Mouse (Mus musculus): ENCODE data around the gene Erg. TPM values are rescaled to one million over a fixed set of nuclear protein-coding genes. Genes with fewer than 3 reads are reported as not detected.

Erg gene
- polyA plus RNA-seq, 1 experiment from 2014 or later, result 1.4 TPM

- no peak overlapping the region for H3K4me3 ChIP-seq (ENCODE audit: low read depth, low read length)
- no peaks in the 10 kb centered on the region for H3K36me3 ChIP-seq (ENCODE audit: control insufficient read depth, insufficient read depth, low read length)
- H3K4me1 ChIP-seq (ENCODE audit: control insufficient read depth, insufficient read depth, low read length), result no peaks in the 10 kb centered on the region
- no peaks in the 10 kb centered on the region for H3K9me3 ChIP-seq (replicated peaks; ENCODE audit: control insufficient read depth, low read length, poor library complexity, severe bottlenecking)
- no peak overlapping the region for H3K27ac ChIP-seq (ENCODE audit: low read length)
- no peaks in the 10 kb centered on the region for H3K27me3 ChIP-seq (ENCODE audit: control insufficient read depth, insufficient read depth, low read depth, low read length)
- ATAC-seq, result no peak
- no peak overlapping the region for H3K4me2 ChIP-seq (ENCODE audit: low read length)
- H3K9ac ChIP-seq (ENCODE audit: low read depth, low read length), result no peak overlapping the region
- 89% methylated on average over 20 of the region's 20 CpGs for WGBS
These were observed 25.8 kb upstream of the Erg start for GRCm38 (mm10) chr16:95611982-95612746.

- Histone ChIP-seq H3K27ac (ENCODE audit: low read length) (no peak overlapping the region), H3K4me3 (ENCODE audit: low read depth, low read length) (no peak overlapping the region), H3K27me3 (ENCODE audit: control insufficient read depth, insufficient read depth, low read depth, low read length) (no peaks in the 10 kb centered on the region), H3K9ac (ENCODE audit: low read depth, low read length) (no peak overlapping the region), H3K4me2 (ENCODE audit: low read length) (no peak overlapping the region), H3K36me3 (ENCODE audit: control insufficient read depth, insufficient read depth, low read length) (no peaks in the 10 kb centered on the region), H3K9me3 (replicated peaks; ENCODE audit: control insufficient read depth, low read length, poor library complexity, severe bottlenecking) (no peaks in the 10 kb centered on the region), H3K4me1 (ENCODE audit: control insufficient read depth, insufficient read depth, low read length) (no peaks in the 10 kb centered on the region)
- 81% methylated on average over 7 of the region's 7 CpGs for WGBS
- ATAC-seq, result no peak
These were observed 22.2 kb upstream of the Erg start for GRCm38 (mm10) chr16:95608624-95609023.

DNA sequence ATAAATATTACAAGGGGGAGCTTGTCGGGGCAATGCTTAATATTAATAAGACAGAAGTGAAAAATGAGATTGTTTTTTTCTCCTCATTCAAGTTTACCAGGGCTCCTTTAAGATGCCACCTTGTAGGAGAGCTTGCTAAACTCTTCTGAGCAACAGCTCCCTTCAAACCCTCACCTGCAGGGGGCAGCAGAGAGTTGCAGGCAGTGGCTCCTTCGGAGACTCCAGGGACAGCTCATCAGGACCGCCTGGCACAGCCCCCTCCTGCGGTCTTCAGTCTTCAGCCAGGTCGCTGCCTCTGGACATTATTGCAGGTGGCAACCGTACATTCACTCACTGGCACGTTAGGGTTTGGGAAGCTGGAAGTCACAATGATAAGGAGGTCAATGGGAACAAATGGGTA lies 18.9 kb upstream of the Erg start:
- WGBS, result 31% methylated on average over 7 of the region's 7 CpGs
- H3K4me3 ChIP-seq (ENCODE audit: low read depth, low read length), result no peak overlapping the region
- no peaks in the 10 kb centered on the region for H3K4me1 ChIP-seq (ENCODE audit: control insufficient read depth, insufficient read depth, low read length)
- no peaks in the 10 kb centered on the region for H3K27me3 ChIP-seq (ENCODE audit: control insufficient read depth, insufficient read depth, low read depth, low read length)
- H3K27ac ChIP-seq (ENCODE audit: low read length), result no peak overlapping the region
- H3K36me3 ChIP-seq (ENCODE audit: control insufficient read depth, insufficient read depth, low read length), result no peaks in the 10 kb centered on the region
- no peaks in the 10 kb centered on the region for H3K9me3 ChIP-seq (replicated peaks; ENCODE audit: control insufficient read depth, low read length, poor library complexity, severe bottlenecking)
- ATAC-seq, result no peak
- H3K9ac ChIP-seq (ENCODE audit: low read depth, low read length), result no peak overlapping the region
- H3K4me2 ChIP-seq (ENCODE audit: low read length), result no peak overlapping the region

GRCm38 (mm10) chr16:95602504-95602903 lies 16.1 kb upstream of the Erg start:
- H3K4me2 ChIP-seq (ENCODE audit: low read length), result no peak overlapping the region
- H3K9ac ChIP-seq (ENCODE audit: low read depth, low read length), result no peak overlapping the region
- no peaks in the 10 kb centered on the region for H3K36me3 ChIP-seq (ENCODE audit: control insufficient read depth, insufficient read depth, low read length)
- H3K4me3 ChIP-seq (ENCODE audit: low read depth, low read length), result no peak overlapping the region
- ATAC-seq, result no peak
- no peaks in the 10 kb centered on the region for H3K27me3 ChIP-seq (ENCODE audit: control insufficient read depth, insufficient read depth, low read depth, low read length)
- H3K27ac ChIP-seq (ENCODE audit: low read length), result no peak overlapping the region
- WGBS, result 32% methylated on average over 5 of the region's 5 CpGs
- H3K4me1 ChIP-seq (ENCODE audit: control insufficient read depth, insufficient read depth, low read length), result no peaks in the 10 kb centered on the region
- no peaks in the 10 kb centered on the region for H3K9me3 ChIP-seq (replicated peaks; ENCODE audit: control insufficient read depth, low read length, poor library complexity, severe bottlenecking)

- Histone ChIP-seq H3K27me3 (ENCODE audit: control insufficient read depth, insufficient read depth, low read depth, low read length) (no peaks in the 10 kb centered on the region), H3K4me1 (ENCODE audit: control insufficient read depth, insufficient read depth, low read length) (no peaks in the 10 kb centered on the region), H3K27ac (ENCODE audit: low read length) (no peak overlapping the region), H3K4me3 (ENCODE audit: low read depth, low read length) (no peak overlapping the region), H3K36me3 (ENCODE audit: control insufficient read depth, insufficient read depth, low read length) (no peaks in the 10 kb centered on the region), H3K9ac (ENCODE audit: low read depth, low read length) (no peak overlapping the region), H3K9me3 (replicated peaks; ENCODE audit: control insufficient read depth, low read length, poor library complexity, severe bottlenecking) (no peaks in the 10 kb centered on the region), H3K4me2 (ENCODE audit: low read length) (no peak overlapping the region)
- 20% methylated on average over 4 of the region's 4 CpGs for WGBS
- ATAC-seq, result no peak
These were observed 15.4 kb upstream of the Erg start for GRCm38 (mm10) chr16:95601807-95602206.

- H3K27me3 ChIP-seq (ENCODE audit: control insufficient read depth, insufficient read depth, low read depth, low read length), result no peaks in the 10 kb centered on the region
- 87% methylated on average over 4 of the region's 4 CpGs for WGBS
- no peak overlapping the region for H3K9ac ChIP-seq (ENCODE audit: low read depth, low read length)
- no peaks in the 10 kb centered on the region for H3K36me3 ChIP-seq (ENCODE audit: control insufficient read depth, insufficient read depth, low read length)
- no peak overlapping the region for H3K4me3 ChIP-seq (ENCODE audit: low read depth, low read length)
- H3K4me2 ChIP-seq (ENCODE audit: low read length), result no peak overlapping the region
- no peak for ATAC-seq
- H3K9me3 ChIP-seq (replicated peaks; ENCODE audit: control insufficient read depth, low read length, poor library complexity, severe bottlenecking), result no peaks in the 10 kb centered on the region
- no peak overlapping the region for H3K27ac ChIP-seq (ENCODE audit: low read length)
- no peaks in the 10 kb centered on the region for H3K4me1 ChIP-seq (ENCODE audit: control insufficient read depth, insufficient read depth, low read length)
These were observed 14.8 kb upstream of the Erg start for GRCm38 (mm10) chr16:95601219-95601580.

DNA sequence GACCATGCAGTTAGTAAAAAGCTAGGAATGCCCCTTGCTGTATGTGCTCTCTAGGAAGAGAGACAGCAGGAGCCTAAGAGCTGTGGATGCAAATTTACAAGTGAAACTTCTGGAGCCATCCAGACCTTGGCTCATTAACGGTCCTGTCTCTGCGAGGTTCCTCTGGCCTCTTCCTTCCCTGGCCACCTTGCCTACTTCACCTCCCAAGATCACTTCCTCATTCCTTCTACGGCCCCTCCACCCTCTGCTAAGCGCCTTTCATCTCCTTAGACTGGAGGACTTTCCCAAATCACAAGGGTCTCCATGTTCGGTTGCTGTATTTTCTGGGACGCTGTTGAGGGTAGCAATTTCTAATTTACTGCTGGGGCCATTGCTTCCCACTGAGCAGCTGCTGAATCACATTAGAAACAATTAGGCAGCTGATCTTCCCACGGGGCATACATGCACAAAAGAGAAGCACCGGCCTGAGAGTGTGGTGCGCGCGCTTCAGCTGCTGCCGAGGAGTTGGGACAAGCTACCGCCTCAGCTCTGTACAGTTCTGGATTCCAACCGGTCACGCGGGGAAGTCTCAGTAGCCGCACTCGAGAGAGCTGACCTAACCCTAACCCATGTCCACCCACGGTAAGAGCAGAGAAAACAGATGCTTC lies 14.3 kb upstream of the Erg start:
- Histone ChIP-seq H3K27ac (ENCODE audit: low read length) (no peak overlapping the region), H3K4me2 (ENCODE audit: low read length) (no peak overlapping the region), H3K27me3 (ENCODE audit: control insufficient read depth, insufficient read depth, low read depth, low read length) (no peaks in the 10 kb centered on the region), H3K4me3 (ENCODE audit: low read depth, low read length) (no peak overlapping the region), H3K4me1 (ENCODE audit: control insufficient read depth, insufficient read depth, low read length) (no peaks in the 10 kb centered on the region), H3K9ac (ENCODE audit: low read depth, low read length) (no peak overlapping the region), H3K9me3 (replicated peaks; ENCODE audit: control insufficient read depth, low read length, poor library complexity, severe bottlenecking) (no peaks in the 10 kb centered on the region), H3K36me3 (ENCODE audit: control insufficient read depth, insufficient read depth, low read length) (no peaks in the 10 kb centered on the region)
- WGBS, result 60% methylated on average over 19 of the region's 19 CpGs
- ATAC-seq, result no peak

GRCm38 (mm10) chr16:95598930-95599329 lies 12.5 kb upstream of the Erg start:
- no peak for ATAC-seq
- Histone ChIP-seq H3K27me3 (ENCODE audit: control insufficient read depth, insufficient read depth, low read depth, low read length) (no peaks in the 10 kb centered on the region), H3K27ac (ENCODE audit: low read length) (no peak overlapping the region), H3K9ac (ENCODE audit: low read depth, low read length) (no peak overlapping the region), H3K36me3 (ENCODE audit: control insufficient read depth, insufficient read depth, low read length) (no peaks in the 10 kb centered on the region), H3K4me2 (ENCODE audit: low read length) (no peak overlapping the region), H3K9me3 (replicated peaks; ENCODE audit: control insufficient read depth, low read length, poor library complexity, severe bottlenecking) (no peaks in the 10 kb centered on the region), H3K4me1 (ENCODE audit: control insufficient read depth, insufficient read depth, low read length) (no peaks in the 10 kb centered on the region), H3K4me3 (ENCODE audit: low read depth, low read length) (no peak overlapping the region)
- 97% methylated on average over 4 of the region's 4 CpGs for WGBS

GRCm38 (mm10) chr16:95597578-95597951 lies 11.2 kb upstream of the Erg start:
- no peaks in the 10 kb centered on the region for H3K27me3 ChIP-seq (ENCODE audit: control insufficient read depth, insufficient read depth, low read depth, low read length)
- H3K4me2 ChIP-seq (ENCODE audit: low read length), result no peak overlapping the region
- H3K36me3 ChIP-seq (ENCODE audit: control insufficient read depth, insufficient read depth, low read length), result no peaks in the 10 kb centered on the region
- no peak overlapping the region for H3K9ac ChIP-seq (ENCODE audit: low read depth, low read length)
- no peaks in the 10 kb centered on the region for H3K9me3 ChIP-seq (replicated peaks; ENCODE audit: control insufficient read depth, low read length, poor library complexity, severe bottlenecking)
- WGBS, result 41% methylated on average over 7 of the region's 7 CpGs
- peak; percentile 83 for ATAC-seq
- no peaks in the 10 kb centered on the region for H3K4me1 ChIP-seq (ENCODE audit: control insufficient read depth, insufficient read depth, low read length)
- no peak overlapping the region for H3K27ac ChIP-seq (ENCODE audit: low read length)
- no peak overlapping the region for H3K4me3 ChIP-seq (ENCODE audit: low read depth, low read length)
